Mouse (Mus musculus): ENCODE data around the gene Rnf114.

Rnf114 gene

GRCm38 (mm10) chr2:167474218-167474617 lies 18.2 kb upstream of the Rnf114 start:
- DNase-seq (ENCODE audit: low read depth, low spot score) = no peak

GRCm38 (mm10) chr2:167475596-167475995 lies 16.8 kb upstream of the Rnf114 start:
- DNase-seq (ENCODE audit: low read depth, low spot score) = no peak

GRCm38 (mm10) chr2:167476200-167476688 lies 16.2 kb upstream of the Rnf114 start:
- no peak for DNase-seq (ENCODE audit: low read depth, low spot score)

- no peak for DNase-seq (ENCODE audit: low read depth, low spot score)
These were observed 15.7 kb upstream of the Rnf114 start for GRCm38 (mm10) chr2:167476762-167477161.

GRCm38 (mm10) chr2:167478128-167478527 lies 14.3 kb upstream of the Rnf114 start:
- DNase-seq (ENCODE audit: low read depth, low spot score) = no peak

GRCm38 (mm10) chr2:167479501-167479900 lies 12.9 kb upstream of the Rnf114 start:
- DNase-seq (ENCODE audit: low read depth, low spot score) = no peak

GRCm38 (mm10) chr2:167482681-167483080 lies 9.8 kb upstream of the Rnf114 start:
- no peak for DNase-seq (ENCODE audit: low read depth, low spot score)

- no peak for DNase-seq (ENCODE audit: low read depth, low spot score)
These were observed 9.2 kb upstream of the Rnf114 start for GRCm38 (mm10) chr2:167483081-167483826.

GRCm38 (mm10) chr2:167483827-167484410 lies 8.5 kb upstream of the Rnf114 start:
- DNase-seq (ENCODE audit: low read depth, low spot score) = no peak

GRCm38 (mm10) chr2:167484932-167485331 lies 7.5 kb upstream of the Rnf114 start:
- DNase-seq (ENCODE audit: low read depth, low spot score) = no peak

- no peak for DNase-seq (ENCODE audit: low read depth, low spot score)
These were observed 6.7 kb upstream of the Rnf114 start for GRCm38 (mm10) chr2:167485501-167486377.

- no peak for DNase-seq (ENCODE audit: low read depth, low spot score)
These were observed 5.9 kb upstream of the Rnf114 start for GRCm38 (mm10) chr2:167486573-167486972.

- DNase-seq (ENCODE audit: low read depth, low spot score) = no peak
These were observed 4.9 kb upstream of the Rnf114 start for GRCm38 (mm10) chr2:167487551-167487950.

- no peak for DNase-seq (ENCODE audit: low read depth, low spot score)
These were observed 4.5 kb upstream of the Rnf114 start for GRCm38 (mm10) chr2:167487994-167488393.

- no peak for DNase-seq (ENCODE audit: low read depth, low spot score)
These were observed 1.5 kb upstream of the Rnf114 start for GRCm38 (mm10) chr2:167490813-167491525.

GRCm38 (mm10) chr2:167492713-167493636 lies 530 bp downstream of the Rnf114 start, which contains the start of gene Spata2:
Gene Spata2, minus strand, starts transcription at chr2:167492887.
- DNase-seq (ENCODE audit: low read depth, low spot score) = peak; percentile 89

- no peak for DNase-seq (ENCODE audit: low read depth, low spot score)
These were observed 4.0 kb downstream of the Rnf114 start for GRCm38 (mm10) chr2:167496437-167496836.

GRCm38 (mm10) chr2:167497272-167497671 lies 4.8 kb downstream of the Rnf114 start:
- DNase-seq (ENCODE audit: low read depth, low spot score) = no peak

GRCm38 (mm10) chr2:167502554-167503252 lies 10.3 kb downstream of the Rnf114 start:
- DNase-seq (ENCODE audit: low read depth, low spot score) = peak; percentile 44
